In genomic region chr2:27678331-27678730, GRCm38 (mm10) we compare ENCODE assay signal across 7 mouse cellular contexts. TPM values are rescaled to one million over a fixed set of nuclear protein-coding genes. Genes with fewer than 3 reads are reported as not detected.
DNase-seq lines count a peak whose midpoint lies in the region; ATAC-seq and TF ChIP-seq lines count a peak whose summit lies in the region.

No protein-coding gene starts in this region.

- H3K4me2 ChIP-seq in heart, embryonic 13.5 days = peak overlapping the region; percentile 96
- peak overlapping the region; percentile 92 for H3K4me2 ChIP-seq in liver, embryonic 12.5 days

- no peak for ATAC-seq in heart, embryonic 13.5 days (ENCODE audit: extremely low read depth, insufficient number of reproducible peaks, low FRiP score, low TSS enrichment)
- ATAC-seq in liver, embryonic 12.5 days = no peak

- H3K27ac ChIP-seq in testis, adult 2 months (ENCODE audit: control insufficient read depth, insufficient read depth, low read depth, low read length) = peak overlapping the region; percentile 66; the same call in 1 of the 2 replicates
- peak overlapping the region; percentile 97 for H3K27ac ChIP-seq in heart, embryonic 13.5 days (replicated peaks)
- peak overlapping the region; percentile 84; the same call in 1 of the 2 replicates for H3K27ac ChIP-seq in liver, embryonic 12.5 days

- H3K9me3 ChIP-seq in heart, embryonic 13.5 days = no peaks in the 10 kb centered on the region
- H3K9me3 ChIP-seq in liver, embryonic 12.5 days (replicated peaks) = no peaks in the 10 kb centered on the region

- TF ChIP-seq CTCF in testis, adult 2 months (IDR thresholded peaks at IDR 0.05; ENCODE audit: control insufficient read depth, insufficient read depth, insufficient replicate concordance, low read depth, low read length) = no peak

- no peak for DNase-seq in testis, postnatal 10 days (ENCODE audit: low spot score)
- no peak for DNase-seq in right cerebral cortex, postnatal 14 days
- DNase-seq in urinary bladder, postnatal 36 days (ENCODE audit: low spot score in 2 of 2) = no peak
- DNase-seq in ovary, postnatal 10 days (ENCODE audit: low spot score) = no peak

- peak overlapping the region; percentile 99 for H3K9ac ChIP-seq in heart, embryonic 13.5 days
- H3K9ac ChIP-seq in liver, embryonic 12.5 days = peak overlapping the region; percentile 81

- H3K36me3 ChIP-seq in testis, adult 2 months (ENCODE audit: control insufficient read depth, insufficient read depth, low read length) = no peaks in the 10 kb centered on the region
- H3K36me3 ChIP-seq in heart, embryonic 13.5 days = no peaks in the 10 kb centered on the region
- no peaks in the 10 kb centered on the region for H3K36me3 ChIP-seq in liver, embryonic 12.5 days

- H3K4me3 ChIP-seq in testis, adult 2 months (ENCODE audit: control insufficient read depth, low read depth, low read length) = peak overlapping the region; percentile 79
- peak overlapping the region; percentile 95 for H3K4me3 ChIP-seq in heart, embryonic 13.5 days
- peak overlapping the region; percentile 77 for H3K4me3 ChIP-seq in liver, embryonic 12.5 days

- TF ChIP-seq POLR2A in testis, adult 2 months (IDR thresholded peaks at IDR 0.05; ENCODE audit: control insufficient read depth, low read depth, low read length) = no peak

- 26% methylated on average over 4 of the region's 4 CpGs for WGBS in heart, embryonic 13.5 days
- 38% methylated on average over 4 of the region's 4 CpGs for WGBS in liver, embryonic 12.5 days (ENCODE audit: insufficient replicate concordance)

- H3K4me1 ChIP-seq in testis, adult 2 months (ENCODE audit: control insufficient read depth, insufficient read depth, low read length) = peaks cover 20% of the 10 kb centered on the region
- H3K4me1 ChIP-seq in heart, embryonic 13.5 days = peaks cover 66% of the 10 kb centered on the region
- H3K4me1 ChIP-seq in liver, embryonic 12.5 days = peaks cover 58% of the 10 kb centered on the region

- no peaks in the 10 kb centered on the region for H3K27me3 ChIP-seq in testis, adult 2 months (ENCODE audit: control insufficient read depth, insufficient read depth, low read length)
- peaks cover 12% of the 10 kb centered on the region; the same call in 1 of the 2 replicates for H3K27me3 ChIP-seq in heart, embryonic 13.5 days (replicated peaks)
- peaks cover 64% of the 10 kb centered on the region for H3K27me3 ChIP-seq in liver, embryonic 12.5 days (replicated peaks)

RNA-seq across cellular contexts. Expression of gene Rxra, which starts 2.1 kb away (rescaled TPM):
- 54.3 and 55.2 TPM in 2 replicates for polyA plus RNA-seq in testis, adult 2 months (2012; rRNA removed)
- 6.7 and 7.4 TPM in 2 replicates for polyA plus RNA-seq in heart, embryonic 13.5 days (2015; fragmentation: Nextera tagmentation; extraction: Ambion mirVana)
- 3.9 and 4.2 TPM in 2 replicates for polyA plus RNA-seq in liver, embryonic 12.5 days (2016; fragmentation: Nextera tagmentation; extraction: Ambion mirVana)
